Mouse (Mus musculus): ENCODE measurements around the gene Tdrd3. TPM values are rescaled to one million over a fixed set of nuclear protein-coding genes. Genes with fewer than 3 reads are reported as not detected.

Tdrd3 gene
- total and polyA plus RNA-seq, 3 experiments: 2.9 to 38.1 (median 30.5) TPM

- ATAC-seq (ENCODE audit: extremely low read depth, insufficient number of reproducible peaks, low FRiP score, poor library complexity, severe bottlenecking) (no peak), DNase-seq (ENCODE audit: low spot score) (no peak)
- Histone ChIP-seq H3K4me3 (ENCODE audit: low read depth, low read length) (no peak overlapping the region), H3K27me3 (ENCODE audit: insufficient read depth, low read length) (no peaks in the 10 kb centered on the region), H3K4me1 (ENCODE audit: insufficient read depth, low read depth, low read length) (peaks cover 4% of the 10 kb centered on the region; the same call in 1 of the 2 replicates), H3K36me3 (replicated peaks) (peaks cover 2% of the 10 kb centered on the region), H3K9me3 (replicated peaks) (no peaks in the 10 kb centered on the region)
- no peak for TF ChIP-seq GATA2 (IDR thresholded peaks at IDR 0.05; ENCODE audit: borderline replicate concordance, low read depth, low read length)
- no peak for TF ChIP-seq POLR2AphosphoS5 (IDR thresholded peaks at IDR 0.05; ENCODE audit: insufficient replicate concordance, low read depth, low read length)
- no peak for TF ChIP-seq CTCF (IDR thresholded peaks at IDR 0.05; ENCODE audit: low read depth, low read length)
- no peak for TF ChIP-seq TAL1 (conservative IDR thresholded peaks at IDR 0.05; ENCODE audit: low read depth, low read length)
- TF ChIP-seq GATA1 (IDR thresholded peaks at IDR 0.05; ENCODE audit: borderline replicate concordance, low read length): no peak
These were observed 19.8 kb upstream of the Tdrd3 start for GRCm38 (mm10) chr14:87396643-87397042.

GRCm38 (mm10) chr14:87415486-87415807 is 992 bp upstream of the Tdrd3 start:
- no peak for ATAC-seq (ENCODE audit: extremely low read depth, insufficient number of reproducible peaks, low FRiP score, poor library complexity, severe bottlenecking)
- no peak for DNase-seq (ENCODE audit: low spot score)
- TF ChIP-seq GATA2 (IDR thresholded peaks at IDR 0.05; ENCODE audit: borderline replicate concordance, low read depth, low read length): no peak
- no peak for TF ChIP-seq GATA1 (IDR thresholded peaks at IDR 0.05; ENCODE audit: borderline replicate concordance, low read length)
- TF ChIP-seq POLR2AphosphoS5 (IDR thresholded peaks at IDR 0.05; ENCODE audit: insufficient replicate concordance, low read depth, low read length): no peak
- no peak for TF ChIP-seq CTCF (IDR thresholded peaks at IDR 0.05; ENCODE audit: low read depth, low read length)
- Histone ChIP-seq H3K27me3 (ENCODE audit: insufficient read depth, low read length) (no peaks in the 10 kb centered on the region), H3K4me3 (ENCODE audit: low read depth, low read length) (peak overlapping the region; percentile 94), H3K4me1 (ENCODE audit: insufficient read depth, low read depth, low read length) (peaks cover 43% of the 10 kb centered on the region), H3K36me3 (replicated peaks) (peaks cover 7% of the 10 kb centered on the region), H3K9me3 (replicated peaks) (no peaks in the 10 kb centered on the region)

DNA sequence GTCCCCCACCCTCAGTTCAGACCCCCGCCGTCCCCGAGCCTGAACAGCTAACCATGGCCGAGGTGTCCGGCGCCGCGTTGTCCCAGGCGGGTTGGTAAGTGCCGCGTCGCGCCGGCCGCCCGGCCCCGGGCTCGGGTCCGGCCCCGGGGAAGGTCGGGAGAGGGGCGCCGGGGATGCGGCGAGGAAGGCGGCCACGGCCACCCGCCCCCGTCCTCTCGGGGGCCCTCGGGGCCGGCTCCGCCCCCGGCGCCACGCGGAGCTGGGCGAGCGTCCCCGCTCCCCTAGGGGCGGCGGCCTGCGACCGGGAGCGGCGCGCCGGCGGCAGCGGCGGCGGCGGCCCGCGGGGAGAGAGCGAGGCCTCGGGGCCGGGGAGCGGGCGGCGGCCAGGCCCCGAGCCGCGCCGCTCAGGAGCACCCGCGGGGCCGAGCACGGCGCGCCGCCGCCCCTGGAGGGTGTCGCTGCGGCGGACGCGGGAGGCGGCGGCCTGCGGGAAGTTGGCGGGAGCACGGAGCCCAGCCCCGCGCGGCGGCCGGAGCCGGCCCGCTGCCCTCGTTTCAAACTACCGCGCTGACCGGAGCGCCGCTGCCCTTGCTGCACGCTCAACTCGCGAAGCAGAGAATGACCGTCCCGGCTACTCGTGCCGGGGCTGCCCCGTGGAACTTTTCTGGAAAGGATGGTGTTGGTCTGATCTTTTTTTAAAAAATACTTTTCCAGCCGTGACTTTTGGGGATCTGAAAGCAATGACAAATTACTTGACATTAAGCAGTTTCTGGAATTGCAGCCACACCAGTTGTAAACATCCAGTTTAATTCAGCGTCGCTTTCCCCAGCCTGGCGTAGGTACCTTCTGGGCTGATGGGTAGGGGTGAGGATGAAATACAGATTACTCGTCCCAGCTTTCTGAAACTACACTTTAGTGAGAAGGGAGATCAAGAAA is 584 bp downstream of the Tdrd3 start:
- no peak for ATAC-seq (ENCODE audit: extremely low read depth, insufficient number of reproducible peaks, low FRiP score, poor library complexity, severe bottlenecking)
- H3K9me3 ChIP-seq (replicated peaks): no peaks in the 10 kb centered on the region
- H3K4me1 ChIP-seq (ENCODE audit: insufficient read depth, low read depth, low read length): peaks cover 48% of the 10 kb centered on the region
- no peaks in the 10 kb centered on the region for H3K27me3 ChIP-seq (ENCODE audit: insufficient read depth, low read length)
- peak overlapping the region; percentile 94 for H3K4me3 ChIP-seq (ENCODE audit: low read depth, low read length)
- H3K36me3 ChIP-seq (replicated peaks): peaks cover 16% of the 10 kb centered on the region
- peak; percentile 80 for DNase-seq (ENCODE audit: low spot score)
- TF ChIP-seq TAL1 (conservative IDR thresholded peaks at IDR 0.05; ENCODE audit: low read depth, low read length) (no peak), CTCF (IDR thresholded peaks at IDR 0.05; ENCODE audit: low read depth, low read length) (no peak), GATA2 (IDR thresholded peaks at IDR 0.05; ENCODE audit: borderline replicate concordance, low read depth, low read length) (no peak), POLR2AphosphoS5 (IDR thresholded peaks at IDR 0.05; ENCODE audit: insufficient replicate concordance, low read depth, low read length) (no peak)

DNA sequence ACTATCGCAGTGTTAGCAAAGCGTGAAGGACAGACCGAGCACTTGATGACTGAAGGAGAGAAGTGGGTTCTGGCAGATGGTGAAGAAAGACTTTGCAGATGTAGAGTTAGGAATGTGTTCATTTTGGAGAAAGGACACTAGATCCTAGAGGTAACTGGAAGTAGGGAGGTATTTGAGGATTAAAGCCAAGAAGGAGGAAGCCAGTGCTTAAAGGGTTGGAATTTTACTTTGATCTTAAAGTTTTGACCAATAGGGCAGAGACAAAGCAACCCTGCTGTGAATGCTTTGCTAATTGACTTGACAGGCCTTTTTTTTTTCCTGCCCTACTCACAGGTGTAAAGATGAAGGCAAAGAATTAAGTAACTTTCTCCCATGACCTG is 1.2 kb downstream of the Tdrd3 start:
- Histone ChIP-seq H3K36me3 (replicated peaks) (peaks cover 20% of the 10 kb centered on the region), H3K4me3 (ENCODE audit: low read depth, low read length) (peak overlapping the region; percentile 94), H3K27me3 (ENCODE audit: insufficient read depth, low read length) (no peaks in the 10 kb centered on the region), H3K4me1 (ENCODE audit: insufficient read depth, low read depth, low read length) (peaks cover 48% of the 10 kb centered on the region), H3K9me3 (replicated peaks) (no peaks in the 10 kb centered on the region)
- no peak for DNase-seq (ENCODE audit: low spot score)
- TF ChIP-seq GATA2 (IDR thresholded peaks at IDR 0.05; ENCODE audit: borderline replicate concordance, low read depth, low read length) (no peak), GATA1 (IDR thresholded peaks at IDR 0.05; ENCODE audit: borderline replicate concordance, low read length) (no peak), CTCF (IDR thresholded peaks at IDR 0.05; ENCODE audit: low read depth, low read length) (no peak), POLR2AphosphoS5 (IDR thresholded peaks at IDR 0.05; ENCODE audit: insufficient replicate concordance, low read depth, low read length) (no peak), TAL1 (conservative IDR thresholded peaks at IDR 0.05; ENCODE audit: low read depth, low read length) (no peak)
- no peak for ATAC-seq (ENCODE audit: extremely low read depth, insufficient number of reproducible peaks, low FRiP score, poor library complexity, severe bottlenecking)

GRCm38 (mm10) chr14:87419740-87420139 is 3.3 kb downstream of the Tdrd3 start:
- Histone ChIP-seq H3K36me3 (replicated peaks) (peaks cover 18% of the 10 kb centered on the region), H3K9me3 (replicated peaks) (no peaks in the 10 kb centered on the region), H3K4me1 (ENCODE audit: insufficient read depth, low read depth, low read length) (peaks cover 39% of the 10 kb centered on the region), H3K4me3 (ENCODE audit: low read depth, low read length) (no peak overlapping the region), H3K27me3 (ENCODE audit: insufficient read depth, low read length) (no peaks in the 10 kb centered on the region)
- ATAC-seq (ENCODE audit: extremely low read depth, insufficient number of reproducible peaks, low FRiP score, poor library complexity, severe bottlenecking): no peak
- no peak for TF ChIP-seq GATA2 (IDR thresholded peaks at IDR 0.05; ENCODE audit: borderline replicate concordance, low read depth, low read length)
- TF ChIP-seq GATA1 (IDR thresholded peaks at IDR 0.05; ENCODE audit: borderline replicate concordance, low read length): no peak
- no peak for TF ChIP-seq CTCF (IDR thresholded peaks at IDR 0.05; ENCODE audit: low read depth, low read length)
- DNase-seq (ENCODE audit: low spot score): no peak

DNA sequence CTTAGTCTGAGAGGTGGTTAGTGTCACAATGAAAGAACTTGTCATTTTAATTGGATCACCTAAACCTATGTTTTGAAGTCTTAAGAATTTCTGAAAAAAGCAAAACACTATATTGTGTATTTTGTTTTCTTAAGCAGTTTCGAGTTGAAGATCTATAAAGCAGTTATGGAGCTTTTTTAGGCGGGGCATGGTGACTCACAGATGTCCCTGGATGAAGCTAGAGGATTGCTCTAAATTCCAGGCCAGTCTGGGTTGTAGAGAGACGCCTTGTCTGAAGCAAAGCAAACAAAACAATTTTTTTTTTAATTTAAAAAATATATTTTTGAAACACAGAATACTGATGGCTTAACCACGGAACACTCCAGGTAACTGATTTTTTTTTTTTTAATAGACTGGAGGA is 4.1 kb downstream of the Tdrd3 start:
- H3K36me3 ChIP-seq (replicated peaks): peaks cover 23% of the 10 kb centered on the region
- H3K9me3 ChIP-seq (replicated peaks): no peaks in the 10 kb centered on the region
- ATAC-seq (ENCODE audit: extremely low read depth, insufficient number of reproducible peaks, low FRiP score, poor library complexity, severe bottlenecking) (no peak), DNase-seq (ENCODE audit: low spot score) (no peak)
- TF ChIP-seq TAL1 (conservative IDR thresholded peaks at IDR 0.05; ENCODE audit: low read depth, low read length) (no peak), GATA1 (IDR thresholded peaks at IDR 0.05; ENCODE audit: borderline replicate concordance, low read length) (no peak), CTCF (IDR thresholded peaks at IDR 0.05; ENCODE audit: low read depth, low read length) (no peak), GATA2 (IDR thresholded peaks at IDR 0.05; ENCODE audit: borderline replicate concordance, low read depth, low read length) (no peak), POLR2AphosphoS5 (IDR thresholded peaks at IDR 0.05; ENCODE audit: insufficient replicate concordance, low read depth, low read length) (no peak)
- H3K4me1 ChIP-seq (ENCODE audit: insufficient read depth, low read depth, low read length): peaks cover 40% of the 10 kb centered on the region
- H3K27me3 ChIP-seq (ENCODE audit: insufficient read depth, low read length): no peaks in the 10 kb centered on the region
- H3K4me3 ChIP-seq (ENCODE audit: low read depth, low read length): no peak overlapping the region

All from G1E (cell line).